Mouse (Mus musculus) E14TG2a.4 (cell line): ENCODE results near the gene Slc6a13.
A peak's percentile ranks its signal among the peaks of the same experiment; 100 is the strongest.

Source experiments
- CTCF ChIP-seq: conservative IDR thresholded peaks from 2 replicates; pipeline ENCODE4 v1.5.1; 2014; ENCODE audit warnings: low read length
- POU5F1 ChIP-seq: IDR thresholded peaks from 2 replicates; pipeline ENCODE4 v1.6.1; 2014; ENCODE audit warnings: low read length, borderline replicate concordance

DNA sequence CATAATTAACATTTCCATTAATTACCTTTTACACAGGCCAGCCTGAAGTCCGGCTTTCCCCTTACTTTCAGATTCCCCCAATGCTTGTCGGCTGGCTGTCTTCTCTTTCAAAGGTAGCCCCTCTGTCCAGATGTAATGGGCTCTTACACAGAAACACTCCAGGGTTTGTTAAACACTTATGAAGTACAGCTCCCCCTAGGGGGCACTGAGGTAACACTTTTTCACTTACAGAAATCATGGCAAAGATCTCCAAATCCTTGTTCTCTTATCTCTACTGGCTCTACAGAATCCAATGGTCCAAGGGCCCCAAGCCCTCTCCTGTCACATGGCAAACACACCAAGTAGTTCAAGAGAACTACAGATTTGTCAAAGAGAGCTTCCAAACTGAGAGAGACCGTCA, 25.7 kb upstream of the Slc6a13 start:
- TF ChIP-seq CTCF (peak; percentile 61), POU5F1 (no peak)
